Mouse (Mus musculus) layer of hippocampus, adult 11-12 months (tissue): ENCODE measurements around the gene Cnot8.

Experiments
- DNase-seq: peaks from one replicate; pipeline ENCODE4 v3.0.0; 2022; ENCODE audit warnings: low spot score

Gene Cnot8

DNA sequence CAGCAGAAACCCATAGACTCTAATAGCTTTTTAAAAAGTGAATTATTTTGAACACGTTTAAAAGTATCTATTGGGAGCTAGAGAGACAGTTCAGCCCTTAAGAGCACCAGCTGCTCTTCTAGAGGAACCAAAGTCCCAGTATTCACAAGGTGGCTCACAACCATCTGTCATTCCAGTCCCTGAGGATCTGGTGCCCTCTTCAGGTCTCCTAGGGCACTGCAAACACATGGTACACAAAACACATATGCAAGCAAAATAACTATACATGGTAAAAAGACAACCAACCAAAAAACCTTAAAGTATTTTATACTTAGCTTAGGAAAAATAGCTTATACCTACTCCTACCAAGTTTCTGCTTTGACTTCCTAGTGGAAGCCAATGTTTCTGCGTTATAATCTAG, 61.1 kb downstream of the Cnot8 start:
- no peak for DNase-seq

DNA sequence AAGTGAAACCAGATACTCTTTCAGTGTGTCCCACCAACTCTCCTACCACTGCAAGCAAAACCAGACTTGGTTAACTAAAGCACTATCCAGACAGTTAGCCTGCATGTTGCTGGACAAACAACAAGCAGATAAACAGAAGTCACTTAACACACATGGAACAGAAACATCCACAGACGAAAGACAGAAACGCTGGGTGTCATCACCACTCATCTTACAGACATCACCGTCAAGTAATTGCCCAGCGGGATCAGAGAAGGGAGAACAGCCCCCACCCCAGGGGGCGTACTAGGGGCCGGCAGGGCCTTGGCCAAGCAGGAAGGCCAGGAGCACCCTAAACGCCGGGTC, 63.8 kb downstream of the Cnot8 start:
- no peak for DNase-seq
